Mouse (Mus musculus): Measurements from ENCODE around the gene Spaca4.
A peak's percentile ranks its signal among the peaks of the same experiment; 100 is the strongest.

The Spaca4 gene

GRCm38 (mm10) chr7:45725713-45726112 is at the start of gene Spaca4:
TSS of gene Spaca4 (minus strand) at chr7:45725813.
- no peak for DNase-seq (ENCODE audit: low read depth, low spot score)

- DNase-seq (ENCODE audit: low read depth, low spot score), result no peak
Observed at GRCm38 (mm10) chr7:45775237-45775636, 49.6 kb upstream of the Spaca4 start.

GRCm38 (mm10) chr7:45771101-45771500 is 45.5 kb upstream of the Spaca4 start:
- DNase-seq (ENCODE audit: low read depth, low spot score), result no peak

GRCm38 (mm10) chr7:45770427-45771082 is 44.9 kb upstream of the Spaca4 start:
- no peak for DNase-seq (ENCODE audit: low read depth, low spot score)

- no peak for DNase-seq (ENCODE audit: low read depth, low spot score)
Observed at GRCm38 (mm10) chr7:45767500-45767899, 41.9 kb upstream of the Spaca4 start.

GRCm38 (mm10) chr7:45766764-45767163 is 41.2 kb upstream of the Spaca4 start:
- DNase-seq (ENCODE audit: low read depth, low spot score), result no peak

- peak; percentile 63 for DNase-seq (ENCODE audit: low read depth, low spot score)
Observed at GRCm38 (mm10) chr7:45765995-45766394, 40.4 kb upstream of the Spaca4 start.

GRCm38 (mm10) chr7:45760151-45760550 is 34.5 kb upstream of the Spaca4 start:
- DNase-seq (ENCODE audit: low read depth, low spot score), result no peak

- DNase-seq (ENCODE audit: low read depth, low spot score), result peak; percentile 24
Observed at GRCm38 (mm10) chr7:45759400-45759799, 33.8 kb upstream of the Spaca4 start.

- no peak for DNase-seq (ENCODE audit: low read depth, low spot score)
Observed at GRCm38 (mm10) chr7:45755703-45756102, 30.1 kb upstream of the Spaca4 start.

GRCm38 (mm10) chr7:45750162-45750561 is 24.5 kb upstream of the Spaca4 start:
- DNase-seq (ENCODE audit: low read depth, low spot score), result no peak

- no peak for DNase-seq (ENCODE audit: low read depth, low spot score)
Observed at GRCm38 (mm10) chr7:45749401-45749800, 23.8 kb upstream of the Spaca4 start.

GRCm38 (mm10) chr7:45748110-45748509 is 22.5 kb upstream of the Spaca4 start:
- DNase-seq (ENCODE audit: low read depth, low spot score), result no peak

- DNase-seq (ENCODE audit: low read depth, low spot score), result no peak
Observed at GRCm38 (mm10) chr7:45747450-45747849, 21.8 kb upstream of the Spaca4 start.

GRCm38 (mm10) chr7:45746518-45746917 is 20.9 kb upstream of the Spaca4 start:
- peak; percentile 52 for DNase-seq (ENCODE audit: low read depth, low spot score)

GRCm38 (mm10) chr7:45744387-45744786 is 18.8 kb upstream of the Spaca4 start:
- DNase-seq (ENCODE audit: low read depth, low spot score), result peak; percentile 73

- DNase-seq (ENCODE audit: low read depth, low spot score), result peak; percentile 86
Observed at GRCm38 (mm10) chr7:45742338-45742737, 16.7 kb upstream of the Spaca4 start.

GRCm38 (mm10) chr7:45741777-45742176 is 16.2 kb upstream of the Spaca4 start:
- peak; percentile 88 for DNase-seq (ENCODE audit: low read depth, low spot score)

- DNase-seq (ENCODE audit: low read depth, low spot score), result no peak
Observed at GRCm38 (mm10) chr7:45741308-45741707, 15.7 kb upstream of the Spaca4 start.

GRCm38 (mm10) chr7:45739820-45740219 is 14.2 kb upstream of the Spaca4 start:
- peak; percentile 47 for DNase-seq (ENCODE audit: low read depth, low spot score)

- DNase-seq (ENCODE audit: low read depth, low spot score), result peak; percentile 96
Observed at GRCm38 (mm10) chr7:45739162-45739763, 13.7 kb upstream of the Spaca4 start.

GRCm38 (mm10) chr7:45733477-45733876 is 7.9 kb upstream of the Spaca4 start:
- DNase-seq (ENCODE audit: low read depth, low spot score), result peak; percentile 86

GRCm38 (mm10) chr7:45730727-45731431 is 5.3 kb upstream of the Spaca4 start:
- DNase-seq (ENCODE audit: low read depth, low spot score), result peak; percentile 58
